ENCODE assay signal across 26 mouse cellular contexts in the genomic region with DNA sequence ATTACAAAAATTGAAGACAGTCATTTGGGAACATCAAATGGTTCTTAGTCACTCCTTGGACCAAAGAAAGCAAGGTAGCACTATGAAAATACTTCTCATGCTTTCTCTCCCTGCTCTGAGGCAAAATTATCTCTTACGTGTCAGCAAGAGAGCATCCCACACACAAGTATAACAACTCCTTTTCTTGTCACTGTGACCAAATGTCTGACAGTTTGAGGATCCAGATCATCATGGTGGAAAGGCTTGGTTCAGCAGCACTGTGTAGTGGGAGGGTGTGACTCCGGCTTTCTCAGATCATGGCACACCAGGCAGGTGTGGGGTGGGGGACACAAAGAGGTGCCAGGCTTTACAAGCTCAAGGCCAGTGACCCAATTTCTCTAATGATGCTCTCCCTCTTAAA.
"Had no signal": no experiment of that assay in that cellular context is flagged by ENCODE, and none has a peak within 500 bp of the region (broad histone marks: within the 10 kb centered on the region; RNA-seq: fewer than 3 reads in every experiment).

No protein-coding gene starts in this region.

- H3K9me3 ChIP-seq: heart, embryonic 10.5 days; heart, embryonic 12.5 days; hindbrain, embryonic 10.5 days; hindbrain, embryonic 13.5 days; hindbrain, embryonic 15.5 days; kidney, embryonic 15.5 days; limb, embryonic 13.5 days; limb, embryonic 15.5 days; liver, embryonic 12.5 days had no signal

- H3K27ac ChIP-seq: gastrocnemius, adult 2 months; heart, embryonic 10.5 days; hindbrain, embryonic 10.5 days; hindbrain, embryonic 13.5 days; hindbrain, embryonic 15.5 days; hindbrain, postnatal 0 days; kidney, embryonic 15.5 days; kidney, postnatal 0 days; limb, embryonic 13.5 days; limb, embryonic 15.5 days; liver, embryonic 12.5 days had no signal

- H3K36me3 ChIP-seq: heart, embryonic 10.5 days; heart, embryonic 12.5 days; hindbrain, embryonic 10.5 days; hindbrain, embryonic 13.5 days; hindbrain, embryonic 15.5 days; kidney, embryonic 15.5 days; limb, embryonic 13.5 days; limb, embryonic 15.5 days; liver, embryonic 12.5 days had no signal

- H3K4me3 ChIP-seq: gastrocnemius, adult 2 months; heart, embryonic 10.5 days; heart, embryonic 12.5 days; hindbrain, embryonic 10.5 days; hindbrain, embryonic 13.5 days; hindbrain, embryonic 15.5 days; kidney, embryonic 15.5 days; limb, embryonic 13.5 days; limb, embryonic 15.5 days; liver, embryonic 12.5 days had no signal

- H3K27me3 ChIP-seq: heart, embryonic 12.5 days; hindbrain, embryonic 13.5 days; hindbrain, embryonic 15.5 days; kidney, embryonic 15.5 days; limb, embryonic 13.5 days; limb, embryonic 15.5 days; liver, embryonic 12.5 days had no signal

- DNase-seq: gastrocnemius, adult 2 months; gastrocnemius, postnatal 10 days; gastrocnemius, postnatal 25 days; heart, adult 18-20 months; heart, postnatal 10 days; heart, postnatal 4 days; kidney, adult 11 months; kidney, adult 2 months; kidney, adult 9 months; kidney, postnatal 14 days; kidney, postnatal 36 days; layer of hippocampus, adult 9-11 months; layer of hippocampus, postnatal 36 days; left cerebral cortex, postnatal 4 days had no signal

- H3K4me1 ChIP-seq: heart, embryonic 10.5 days; heart, embryonic 12.5 days; hindbrain, embryonic 10.5 days; hindbrain, embryonic 15.5 days; kidney, embryonic 15.5 days; limb, embryonic 13.5 days; limb, embryonic 15.5 days; liver, embryonic 12.5 days had no signal

- H3K4me2 ChIP-seq: heart, embryonic 12.5 days; hindbrain, embryonic 13.5 days; hindbrain, embryonic 15.5 days; kidney, embryonic 15.5 days; limb, embryonic 13.5 days; limb, embryonic 15.5 days; liver, embryonic 12.5 days had no signal

- H3K9ac ChIP-seq: heart, embryonic 12.5 days; hindbrain, embryonic 13.5 days; hindbrain, embryonic 15.5 days; kidney, embryonic 15.5 days; limb, embryonic 13.5 days; limb, embryonic 15.5 days; liver, embryonic 12.5 days had no signal

- ATAC-seq: hindbrain, postnatal 0 days; intestine, embryonic 16.5 days; liver, embryonic 12.5 days had no signal
